Mouse (Mus musculus): Measurements from ENCODE around the gene Smim10l2a. TPM values are rescaled to one million over a fixed set of nuclear protein-coding genes. Genes with fewer than 3 reads are reported as not detected.
A peak's percentile ranks its signal among the peaks of the same experiment; 100 is the strongest.
"Not testable (repeated sequence)": the region's sequence is repeated elsewhere in the genome, so short reads cannot be mapped to it uniquely, and the experiment has no call there.

Smim10l2a gene
- 4.9 and 6.1 TPM in 2 replicates for polyA plus RNA-seq (2015; fragmentation: Nextera tagmentation; extraction: Ambion mirVana)

DNA sequence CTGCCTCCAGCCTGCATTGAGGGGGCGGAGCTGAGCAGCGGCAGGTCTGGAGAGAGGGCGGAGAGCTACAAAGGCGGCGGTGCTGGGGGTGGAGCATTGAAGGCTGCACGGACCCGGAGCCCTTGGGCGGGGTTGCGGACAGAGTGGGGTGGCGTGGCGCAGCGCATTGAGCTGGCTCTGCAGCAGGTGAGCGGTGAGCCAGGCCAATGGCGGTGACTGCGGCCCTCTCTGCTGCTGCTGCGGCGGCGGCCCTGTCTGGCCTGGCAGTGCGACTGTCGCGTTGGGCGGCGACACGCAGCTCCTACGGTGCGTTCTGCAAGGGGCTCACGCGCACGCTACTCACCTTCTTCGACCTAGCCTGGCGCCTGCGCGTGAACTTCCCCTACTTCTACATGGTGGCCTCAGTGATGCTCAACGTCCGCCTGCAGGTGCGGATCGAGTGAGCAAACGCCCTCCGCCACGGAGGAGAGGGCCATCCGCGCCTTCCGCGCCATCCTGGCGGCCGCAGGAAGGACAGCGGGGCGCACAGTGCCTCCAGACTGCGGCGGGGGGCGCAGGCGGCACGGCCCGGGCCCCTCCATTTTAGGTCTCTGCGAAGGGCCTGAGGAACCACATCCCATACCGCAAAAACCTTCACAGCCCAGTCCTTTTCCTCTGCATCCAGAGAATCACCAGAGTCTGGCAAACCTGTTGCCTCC is at the start of gene Smim10l2a:
Gene Smim10l2a (plus strand): TSS at position 156 of the 698 bp plus-strand sequence.
- H3K36me3 ChIP-seq, H3K9ac ChIP-seq, H3K9me3 ChIP-seq, H3K27me3 ChIP-seq, H3K4me1 ChIP-seq, H3K27ac ChIP-seq: not testable (repeated sequence)
- Histone ChIP-seq H3K4me3 (peak within 1 kb of the TSS; percentile 49), H3K4me2 (peak within 1 kb of the TSS; percentile 63)
- WGBS, result 16% methylated on average over 48 of the region's 56 CpGs
- peak; percentile 77 for ATAC-seq (ENCODE audit: insufficient number of reproducible peaks, low FRiP score, low TSS enrichment, low read depth)

DNA sequence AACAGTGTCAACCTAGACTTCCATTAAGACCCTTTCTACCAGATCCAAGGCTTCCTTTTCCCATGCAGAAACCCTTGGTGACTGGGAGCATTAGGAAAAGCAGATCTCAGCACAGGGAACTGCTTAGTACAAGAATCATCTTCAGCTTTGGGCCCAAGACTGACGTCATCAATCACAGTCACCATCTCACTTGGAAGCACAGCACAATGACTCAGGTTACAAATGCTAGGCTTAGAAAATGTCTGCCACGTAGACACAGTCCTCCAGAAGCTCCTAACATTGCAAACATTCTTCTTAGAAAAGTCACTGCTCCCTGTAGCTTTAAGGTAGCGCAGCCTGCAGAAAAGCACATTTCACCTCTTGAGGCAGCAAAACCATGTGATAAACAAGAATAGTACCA is 42.3 kb upstream of the Smim10l2a start:
- Histone ChIP-seq H3K36me3 (no peaks in the 10 kb centered on the region), H3K27me3 (no peaks in the 10 kb centered on the region), H3K4me1 (no peaks in the 10 kb centered on the region), H3K27ac (no peak overlapping the region), H3K4me2 (no peak overlapping the region), H3K9ac (no peak overlapping the region), H3K4me3 (no peak overlapping the region), H3K9me3 (no peaks in the 10 kb centered on the region)
- WGBS, result 51% methylated on average over 3 of the region's 3 CpGs
- no peak for ATAC-seq (ENCODE audit: insufficient number of reproducible peaks, low FRiP score, low TSS enrichment, low read depth)

- H3K27me3 ChIP-seq, result no peaks in the 10 kb centered on the region
- H3K4me2 ChIP-seq, result no peak overlapping the region
- no peak for ATAC-seq (ENCODE audit: insufficient number of reproducible peaks, low FRiP score, low TSS enrichment, low read depth)
- no peaks in the 10 kb centered on the region for H3K4me1 ChIP-seq
- no peak overlapping the region for H3K4me3 ChIP-seq
- H3K27ac ChIP-seq, result no peak overlapping the region
- H3K9ac ChIP-seq, result no peak overlapping the region
- H3K36me3 ChIP-seq, result no peaks in the 10 kb centered on the region
- H3K9me3 ChIP-seq, result no peaks in the 10 kb centered on the region
These were observed 34.1 kb upstream of the Smim10l2a start for GRCm38 (mm10) chrX:56340305-56340704.

DNA sequence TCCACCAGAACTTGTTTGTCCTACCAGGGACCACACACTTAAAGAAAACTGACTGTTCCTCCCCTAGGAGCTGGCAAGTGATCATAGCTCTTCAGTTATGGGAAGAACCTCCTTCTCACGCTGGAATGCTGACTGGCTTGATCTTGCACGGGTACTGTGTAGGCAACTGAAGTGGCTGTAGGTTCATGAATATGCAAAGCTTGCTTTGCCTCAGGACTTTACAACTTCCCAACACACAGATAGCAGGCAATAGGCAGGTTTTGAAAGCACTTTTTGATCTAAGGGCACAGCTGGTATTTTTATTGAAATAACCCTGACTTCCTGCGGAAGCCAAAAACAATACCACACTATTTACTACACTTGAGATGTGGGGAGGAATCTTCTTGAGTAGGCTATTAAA is 31.5 kb upstream of the Smim10l2a start:
- ATAC-seq (ENCODE audit: insufficient number of reproducible peaks, low FRiP score, low TSS enrichment, low read depth), result no peak
- Histone ChIP-seq H3K4me3 (no peak overlapping the region), H3K36me3 (no peaks in the 10 kb centered on the region), H3K27me3 (no peaks in the 10 kb centered on the region), H3K4me1 (no peaks in the 10 kb centered on the region), H3K27ac (no peak overlapping the region), H3K9ac (no peak overlapping the region), H3K9me3 (no peaks in the 10 kb centered on the region), H3K4me2 (no peak overlapping the region)
- WGBS, result 76% methylated on average over 3 of the region's 3 CpGs

GRCm38 (mm10) chrX:56346176-56346931 is 28.0 kb upstream of the Smim10l2a start, which contains the start of gene Zfp449:
Zfp449 (plus strand) TSS chrX:56346400.
- Histone ChIP-seq H3K4me1 (no peaks in the 10 kb centered on the region), H3K27me3 (no peaks in the 10 kb centered on the region), H3K27ac (peak within 1 kb of the TSS; percentile 65), H3K4me3 (peak within 1 kb of the TSS; percentile 56), H3K4me2 (peak within 1 kb of the TSS; percentile 39), H3K36me3 (no peaks in the 10 kb centered on the region), H3K9me3 (no peaks in the 10 kb centered on the region), H3K9ac (peak within 1 kb of the TSS; percentile 40)
- 22% methylated on average over 39 of the region's 39 CpGs for WGBS
- ATAC-seq (ENCODE audit: insufficient number of reproducible peaks, low FRiP score, low TSS enrichment, low read depth), result peak; percentile 89

DNA sequence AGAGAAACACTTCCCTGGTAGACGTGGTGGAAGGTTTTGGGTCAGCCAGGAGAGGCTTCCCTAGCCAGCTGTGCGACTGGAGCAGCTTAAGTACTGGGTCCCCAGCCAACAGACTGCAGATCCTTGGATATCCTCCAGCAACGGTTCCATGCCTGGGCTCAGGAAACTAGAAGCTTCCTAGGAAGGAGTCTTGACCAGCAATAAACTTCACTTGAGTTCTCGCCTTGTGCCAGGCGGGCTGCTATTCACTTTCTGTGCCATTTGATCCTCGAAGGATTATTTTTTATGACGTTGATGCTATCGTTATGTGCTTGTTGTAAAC is 27.5 kb upstream of the Smim10l2a start:
- Histone ChIP-seq H3K4me2 (peak overlapping the region; percentile 39), H3K9me3 (no peaks in the 10 kb centered on the region), H3K27me3 (no peaks in the 10 kb centered on the region), H3K9ac (no peak overlapping the region), H3K4me1 (no peaks in the 10 kb centered on the region), H3K36me3 (no peaks in the 10 kb centered on the region), H3K4me3 (peak overlapping the region; percentile 56), H3K27ac (peak overlapping the region; percentile 65)
- 27% methylated on average over 8 of the region's 8 CpGs for WGBS
- ATAC-seq (ENCODE audit: insufficient number of reproducible peaks, low FRiP score, low TSS enrichment, low read depth), result peak; percentile 63; the same call in 1 of the 2 replicates

- Histone ChIP-seq H3K36me3 (no peaks in the 10 kb centered on the region), H3K9me3 (no peaks in the 10 kb centered on the region), H3K27ac (no peak overlapping the region), H3K4me3 (no peak overlapping the region), H3K9ac (no peak overlapping the region), H3K27me3 (no peaks in the 10 kb centered on the region), H3K4me2 (no peak overlapping the region), H3K4me1 (no peaks in the 10 kb centered on the region)
- no peak for ATAC-seq (ENCODE audit: insufficient number of reproducible peaks, low FRiP score, low TSS enrichment, low read depth)
- WGBS, result 74% methylated on average over 2 of the region's 2 CpGs
These were observed 6.5 kb downstream of the Smim10l2a start for GRCm38 (mm10) chrX:56380852-56381251.

- Histone ChIP-seq H3K4me2 (no peak overlapping the region), H3K4me3 (no peak overlapping the region), H3K27ac (no peak overlapping the region), H3K4me1 (no peaks in the 10 kb centered on the region), H3K9me3 (no peaks in the 10 kb centered on the region), H3K27me3 (no peaks in the 10 kb centered on the region), H3K9ac (no peak overlapping the region), H3K36me3 (no peaks in the 10 kb centered on the region)
- ATAC-seq (ENCODE audit: insufficient number of reproducible peaks, low FRiP score, low TSS enrichment, low read depth), result no peak
- 85% methylated on average over 2 of the region's 2 CpGs for WGBS
These were observed 9.8 kb downstream of the Smim10l2a start for GRCm38 (mm10) chrX:56384142-56384541.

DNA sequence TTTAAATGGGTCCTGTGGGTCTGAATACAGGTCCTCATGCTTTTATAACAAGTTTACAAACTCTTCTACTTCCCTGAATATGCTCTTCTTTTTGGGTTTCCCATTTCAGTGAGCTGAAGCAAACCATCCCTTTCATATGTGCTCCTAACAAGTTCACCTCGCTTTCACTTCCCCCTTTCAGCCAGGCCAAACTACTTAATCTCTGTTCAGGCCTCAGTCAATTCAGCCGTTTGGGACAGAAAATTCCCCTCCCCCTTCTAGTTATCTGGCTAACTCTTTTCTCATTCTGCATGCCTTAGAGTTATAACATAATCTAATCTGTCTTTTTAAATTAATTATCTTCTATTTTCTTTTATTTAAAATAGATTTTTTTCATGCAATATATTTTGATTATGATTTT is 30.3 kb downstream of the Smim10l2a start:
- ATAC-seq (ENCODE audit: insufficient number of reproducible peaks, low FRiP score, low TSS enrichment, low read depth), result no peak
- WGBS, result 29% methylated on average over 2 of the region's 2 CpGs

DNA sequence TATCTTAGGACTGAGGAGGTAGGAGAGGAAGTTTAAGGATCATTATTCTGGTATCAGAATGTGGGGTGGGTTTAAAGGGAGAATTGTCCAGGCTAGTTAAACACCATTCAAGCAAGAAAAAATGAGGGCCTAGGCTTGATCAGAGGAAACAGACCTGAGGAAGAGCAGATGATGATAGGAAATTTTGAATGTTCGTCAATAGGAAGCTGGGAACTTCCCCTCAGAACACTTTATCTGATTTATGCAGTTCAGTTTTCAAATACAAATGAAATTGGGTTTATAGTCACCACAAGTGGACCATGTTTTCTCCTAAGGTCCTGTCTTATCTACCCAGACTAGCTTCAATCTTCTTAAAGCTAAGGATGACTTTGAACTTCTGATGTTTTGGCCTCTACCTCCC is 31.1 kb downstream of the Smim10l2a start:
- Histone ChIP-seq H3K9ac (no peak overlapping the region), H3K4me2 (no peak overlapping the region), H3K27ac (no peak overlapping the region), H3K27me3 (no peaks in the 10 kb centered on the region), H3K4me1 (no peaks in the 10 kb centered on the region), H3K4me3 (no peak overlapping the region), H3K9me3 (no peaks in the 10 kb centered on the region), H3K36me3 (no peaks in the 10 kb centered on the region)
- ATAC-seq (ENCODE audit: insufficient number of reproducible peaks, low FRiP score, low TSS enrichment, low read depth), result no peak
- WGBS, result 66% methylated on average over 1 of the region's 1 CpGs

More for the DNA sequence above, 30.3 kb downstream of the Smim10l2a start:
- H3K4me1 ChIP-seq, result no peaks in the 10 kb centered on the region
- H3K9me3 ChIP-seq, result no peaks in the 10 kb centered on the region
- H3K36me3 ChIP-seq, result no peaks in the 10 kb centered on the region
- H3K4me3 ChIP-seq, result no peak overlapping the region
- H3K4me2 ChIP-seq, result no peak overlapping the region
- H3K9ac ChIP-seq, result no peak overlapping the region
- no peaks in the 10 kb centered on the region for H3K27me3 ChIP-seq
- no peak overlapping the region for H3K27ac ChIP-seq

DNA sequence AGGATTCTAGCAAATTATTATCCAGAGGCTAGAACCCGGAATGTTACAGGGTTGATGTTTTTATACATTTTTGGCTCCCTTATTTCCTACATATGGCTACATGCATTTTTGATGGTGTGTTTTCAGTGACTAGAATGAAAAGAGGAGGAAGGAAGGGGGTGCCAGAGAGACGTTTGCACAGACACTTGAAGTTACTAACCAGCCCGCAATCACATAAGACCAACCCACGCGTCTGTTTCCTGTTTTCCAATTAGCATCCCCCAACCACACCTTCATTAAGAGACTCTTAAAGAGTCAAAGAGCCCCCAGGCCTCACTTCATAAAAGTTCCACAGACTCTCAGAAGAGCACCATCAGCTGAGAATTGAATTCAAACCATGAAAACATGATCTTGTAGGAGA is 31.7 kb downstream of the Smim10l2a start:
- no peaks in the 10 kb centered on the region for H3K36me3 ChIP-seq
- H3K4me2 ChIP-seq, result no peak overlapping the region
- no peak overlapping the region for H3K9ac ChIP-seq
- ATAC-seq (ENCODE audit: insufficient number of reproducible peaks, low FRiP score, low TSS enrichment, low read depth), result no peak
- H3K4me3 ChIP-seq, result no peak overlapping the region
- H3K27ac ChIP-seq, result no peak overlapping the region
- no peaks in the 10 kb centered on the region for H3K27me3 ChIP-seq
- H3K4me1 ChIP-seq, result no peaks in the 10 kb centered on the region
- H3K9me3 ChIP-seq, result no peaks in the 10 kb centered on the region
- 39% methylated on average over 5 of the region's 5 CpGs for WGBS

DNA sequence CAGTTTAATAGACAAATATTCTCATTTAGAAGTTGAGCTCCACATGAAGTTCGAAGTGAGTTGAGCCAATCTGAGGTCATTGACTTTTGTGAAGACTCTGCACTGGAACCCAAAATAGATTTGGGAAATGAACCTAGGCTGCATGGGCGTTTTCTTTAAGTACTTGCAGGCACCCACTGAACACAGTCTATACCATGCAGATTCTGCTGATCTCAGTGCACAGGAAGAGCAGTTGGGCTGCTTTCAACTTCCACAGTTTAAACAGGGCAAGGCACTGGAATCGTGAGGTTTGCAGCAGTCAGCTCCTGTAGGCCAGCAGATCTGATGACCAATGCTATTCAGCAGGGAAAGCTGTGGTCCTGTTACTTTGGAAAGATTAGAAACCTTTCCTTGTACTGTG is 41.9 kb downstream of the Smim10l2a start:
- no peak overlapping the region for H3K4me2 ChIP-seq
- no peak for ATAC-seq (ENCODE audit: insufficient number of reproducible peaks, low FRiP score, low TSS enrichment, low read depth)
- no peaks in the 10 kb centered on the region for H3K27me3 ChIP-seq
- WGBS, result 63% methylated on average over 3 of the region's 3 CpGs
- no peak overlapping the region for H3K4me3 ChIP-seq
- no peak overlapping the region for H3K27ac ChIP-seq
- no peaks in the 10 kb centered on the region for H3K36me3 ChIP-seq
- H3K9ac ChIP-seq, result no peak overlapping the region
- no peaks in the 10 kb centered on the region for H3K4me1 ChIP-seq
- H3K9me3 ChIP-seq, result no peaks in the 10 kb centered on the region

Data from limb, embryonic 15.5 days (tissue).